Mouse (Mus musculus) liver, embryonic 12.5 days (tissue): ENCODE results near the gene Msrb3. TPM values are rescaled to one million over a fixed set of nuclear protein-coding genes. Genes with fewer than 3 reads are reported as not detected.

Experiments used
- ATAC-seq: fragments of 200-750 bp; cut with Nextera tagmentation; 2 replicates; pipeline ENCODE4 v1.8.0; 2017; ENCODE audit warnings: moderate number of reproducible peaks, mild to moderate bottlenecking, moderate library complexity
- H3K27ac ChIP-seq: fragments of 300-500 bp; sonication (generic); 2 replicates; pipeline ENCODE4 v1.5.1; 2016; ENCODE audit warnings: mild to moderate bottlenecking
- H3K27me3 ChIP-seq: fragments of 300-500 bp; sonication (generic); replicated peaks from 2 replicates; pipeline ENCODE4 v1.6.1; 2016; ENCODE audit warnings: mild to moderate bottlenecking, moderate library complexity
- H3K36me3 ChIP-seq: fragments of 300-500 bp; sonication (generic); 2 replicates; pipeline ENCODE4 v1.6.1; 2016; ENCODE audit warnings: mild to moderate bottlenecking, moderate library complexity
- H3K4me1 ChIP-seq: fragments of 300-500 bp; sonication (generic); 2 replicates; pipeline ENCODE4 v1.6.1; 2016
- H3K4me2 ChIP-seq: fragments of 300-500 bp; sonication (generic); 2 replicates; pipeline ENCODE4 v1.6.1; 2016; ENCODE audit warnings: mild to moderate bottlenecking, moderate library complexity
- H3K4me3 ChIP-seq: fragments of 300-500 bp; sonication (generic); 2 replicates; pipeline ENCODE4 v1.5.1; 2016; ENCODE audit warnings: mild to moderate bottlenecking, moderate library complexity
- H3K9ac ChIP-seq: fragments of 300-500 bp; sonication (generic); 2 replicates; pipeline ENCODE4 v1.6.1; 2016; ENCODE audit warnings: mild to moderate bottlenecking, moderate library complexity
- H3K9me3 ChIP-seq: fragments of 300-500 bp; sonication (generic); replicated peaks from 2 replicates; pipeline ENCODE4 v1.6.1; 2016; ENCODE audit warnings: mild to moderate bottlenecking, moderate library complexity
- WGBS: fragments of 180-500 bp; shearing (Covaris S2); methylation state at CpG from one replicate; pipeline ENCODE4 v1.1.7; 2016; ENCODE audit not compliant: insufficient replicate concordance; 5-methylcytosine and 5-hydroxymethylcytosine counted together
- polyA plus RNA-seq: library from polyadenylated mRNA; unstranded; fragments of >200 nt; fragmentation: Nextera tagmentation; extraction: Ambion mirVana; gene quantifications from 2 replicates; pipeline ENCODE4 v1.2.1, GENCODE M21; 2016

The Msrb3 gene
- polyA plus RNA-seq, 1 experiment from 2014 or later = 1.7 TPM

DNA sequence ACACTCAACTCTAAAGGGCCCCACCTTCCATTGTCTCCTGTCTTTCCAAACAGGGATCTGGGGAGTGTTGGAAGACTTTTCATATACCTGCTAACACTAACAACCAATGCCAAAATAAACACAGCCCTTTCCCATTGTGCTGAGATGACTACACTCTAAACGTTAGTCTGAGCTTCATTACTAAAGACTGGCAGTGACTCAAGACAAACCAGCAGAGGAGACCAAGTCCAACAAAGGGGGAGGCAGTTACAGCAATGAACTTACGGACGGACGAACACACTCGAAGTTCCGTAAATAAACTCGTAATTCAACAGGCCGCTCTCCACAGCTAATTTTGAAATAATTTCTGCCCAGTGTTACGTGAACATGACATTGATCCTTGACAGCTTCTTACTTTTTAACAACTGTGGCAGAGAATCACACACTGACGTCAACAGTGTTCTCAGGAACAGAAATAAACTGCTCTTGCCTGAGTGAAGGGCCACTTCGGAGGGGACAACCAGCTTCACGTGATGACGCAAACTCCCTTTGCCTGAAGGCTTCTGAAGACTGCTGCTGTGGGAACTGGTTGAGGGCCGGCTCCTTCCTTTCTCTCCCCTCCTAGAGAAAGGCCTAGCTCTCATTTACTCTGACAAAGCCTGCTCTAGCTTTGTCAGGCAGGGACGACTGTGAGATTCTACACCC, 16.2 kb upstream of the Msrb3 start:
- H3K27ac ChIP-seq = no peak overlapping the region

DNA sequence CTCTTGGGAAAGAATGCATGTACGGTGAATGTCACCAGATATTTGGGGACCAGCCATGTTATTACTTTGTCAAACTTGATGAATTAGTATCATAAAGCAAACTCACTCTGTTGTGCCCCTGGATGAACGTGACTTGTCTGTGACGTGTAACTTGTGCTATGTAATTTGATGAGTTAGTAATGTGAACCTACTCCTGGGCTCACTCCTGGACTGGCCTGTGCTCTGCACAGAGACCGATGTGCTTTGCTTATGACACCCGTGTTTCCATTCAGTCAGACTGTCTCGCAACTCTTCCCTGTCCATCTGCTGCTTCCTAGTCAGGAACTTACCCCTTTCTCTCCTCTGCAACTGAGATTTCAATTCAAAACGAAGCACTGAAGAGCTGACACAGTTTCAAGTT, 15.4 kb upstream of the Msrb3 start:
- ATAC-seq = no peak

More for the DNA sequence above, 16.2 kb upstream of the Msrb3 start:
- no peaks in the 10 kb centered on the region for H3K27me3 ChIP-seq
- no peak overlapping the region for H3K4me2 ChIP-seq
- no peaks in the 10 kb centered on the region for H3K9me3 ChIP-seq
- H3K36me3 ChIP-seq = 0 out of 2 replicates have a peak, but pooled peaks cover 4% of the 10 kb centered on the region
- H3K4me1 ChIP-seq = no peaks in the 10 kb centered on the region
- no peak overlapping the region for H3K4me3 ChIP-seq
- ATAC-seq = no peak
- no peak overlapping the region for H3K9ac ChIP-seq
- WGBS = 78% methylated on average over 15 of the region's 15 CpGs

DNA sequence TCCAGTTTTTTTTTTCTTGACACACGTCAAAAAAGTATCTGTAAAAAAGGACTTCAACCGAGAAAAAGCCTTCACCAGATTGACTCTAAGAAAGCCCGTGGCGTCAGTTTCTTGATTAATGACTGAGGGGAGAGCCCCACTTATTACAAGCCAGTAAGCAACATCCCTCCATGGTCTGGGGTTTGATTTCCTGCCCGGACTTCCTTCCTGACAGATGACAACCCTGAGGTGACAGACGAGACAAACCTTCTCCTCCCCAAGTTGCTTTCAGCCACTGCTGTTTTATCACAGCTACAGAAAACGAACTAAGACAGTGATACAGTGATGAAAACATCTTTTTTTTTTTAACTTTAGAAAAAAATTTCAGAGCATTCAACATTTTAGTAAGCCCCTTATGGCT, 14.9 kb upstream of the Msrb3 start:
- no peak for ATAC-seq
- Histone ChIP-seq H3K27me3 (no peaks in the 10 kb centered on the region), H3K4me1 (no peaks in the 10 kb centered on the region), H3K9me3 (no peaks in the 10 kb centered on the region), H3K36me3 (no peaks in the 10 kb centered on the region), H3K9ac (no peak overlapping the region), H3K27ac (no peak overlapping the region), H3K4me3 (no peak overlapping the region), H3K4me2 (no peak overlapping the region)
- 45% methylated on average over 7 of the region's 7 CpGs for WGBS

More for the DNA sequence above, 15.4 kb upstream of the Msrb3 start:
- Histone ChIP-seq H3K36me3 (no peaks in the 10 kb centered on the region), H3K27me3 (no peaks in the 10 kb centered on the region), H3K27ac (no peak overlapping the region), H3K9ac (no peak overlapping the region), H3K4me3 (no peak overlapping the region), H3K9me3 (no peaks in the 10 kb centered on the region), H3K4me1 (no peaks in the 10 kb centered on the region), H3K4me2 (no peak overlapping the region)
- WGBS = 80% methylated on average over 7 of the region's 7 CpGs

DNA sequence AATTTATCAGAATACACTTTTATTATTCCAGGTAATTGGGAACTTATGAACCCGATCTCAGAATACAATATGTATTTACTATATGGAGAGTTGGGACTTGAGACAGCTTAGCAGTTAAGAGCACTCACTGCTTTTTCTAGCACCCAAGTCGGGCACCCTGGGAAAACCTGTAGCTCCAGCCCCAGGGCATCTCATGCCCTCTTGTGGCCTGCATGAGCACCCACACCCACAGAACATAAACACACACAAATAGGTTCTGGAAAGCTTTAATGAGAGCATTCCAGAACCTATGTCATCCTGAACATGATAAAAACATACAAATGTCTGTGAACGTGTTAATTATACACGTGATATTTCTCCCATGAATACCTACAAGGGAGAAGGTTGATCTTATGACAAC, 13.1 kb upstream of the Msrb3 start:
- Histone ChIP-seq H3K4me2 (no peak overlapping the region), H3K4me3 (no peak overlapping the region), H3K36me3 (no peaks in the 10 kb centered on the region), H3K9me3 (no peaks in the 10 kb centered on the region), H3K4me1 (no peaks in the 10 kb centered on the region), H3K9ac (no peak overlapping the region), H3K27ac (no peak overlapping the region), H3K27me3 (no peaks in the 10 kb centered on the region)
- WGBS = 74% methylated on average over 4 of the region's 4 CpGs
- ATAC-seq = no peak

DNA sequence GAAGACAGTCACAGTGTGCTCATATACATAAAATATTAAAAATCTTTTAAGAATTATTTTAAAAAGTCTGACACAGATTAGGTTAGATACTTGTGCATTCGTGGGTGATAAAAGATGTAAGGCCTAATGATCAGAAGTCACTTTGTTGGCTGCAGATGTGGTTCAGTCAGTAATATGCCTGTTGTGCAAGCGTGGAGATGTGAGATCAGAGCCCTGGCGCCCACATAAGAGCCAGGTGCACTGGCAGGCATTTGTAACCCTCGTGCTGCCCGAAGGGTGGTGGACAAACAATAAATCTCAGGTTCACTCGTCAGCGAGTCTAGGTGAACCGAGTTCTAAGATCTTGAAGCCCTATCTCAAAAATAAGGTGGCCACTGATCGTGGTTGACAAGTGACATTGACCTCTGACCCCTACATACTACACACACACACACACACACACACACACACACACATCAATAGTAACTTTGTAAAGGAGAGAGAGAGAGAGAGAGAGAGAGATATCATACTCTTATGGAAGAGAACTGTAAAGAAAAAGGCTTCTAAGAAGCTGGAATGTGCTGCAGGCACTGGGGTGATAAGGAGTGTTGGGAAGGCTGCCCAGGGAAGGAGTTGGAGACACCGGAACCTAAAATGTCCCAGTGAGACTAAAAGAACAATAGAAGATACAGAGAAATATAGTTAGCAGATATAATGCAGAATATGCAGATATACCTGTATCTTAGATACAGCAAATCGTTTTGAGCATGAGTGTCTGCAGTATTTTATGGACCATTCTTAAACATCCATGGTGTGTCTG, 10.1 kb upstream of the Msrb3 start:
- H3K4me2 ChIP-seq = no peak overlapping the region
- WGBS = 69% methylated on average over 11 of the region's 11 CpGs

DNA sequence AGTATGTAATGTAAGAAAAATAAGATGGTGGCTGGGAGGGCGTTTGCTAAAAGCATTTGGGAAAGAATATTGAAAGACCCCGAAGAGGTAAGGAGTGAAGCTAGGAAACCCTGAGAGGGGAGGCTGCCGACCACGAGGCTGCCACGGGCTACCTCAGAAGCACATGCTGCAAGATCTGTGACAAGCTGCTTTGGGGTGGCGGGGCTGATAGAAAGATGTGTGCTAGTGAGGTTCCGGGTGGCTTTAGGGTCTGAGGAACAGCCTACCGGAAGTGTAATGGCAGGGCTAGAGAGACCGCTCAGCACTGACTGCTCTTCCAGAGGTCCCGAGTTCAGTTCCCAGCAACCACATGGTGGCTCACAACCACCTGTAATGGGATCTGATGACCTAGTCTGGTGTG, 5.8 kb upstream of the Msrb3 start:
- H3K4me1 ChIP-seq = peaks cover 8% of the 10 kb centered on the region
- no peak overlapping the region for H3K9ac ChIP-seq
- H3K4me3 ChIP-seq = no peak overlapping the region
- no peaks in the 10 kb centered on the region for H3K36me3 ChIP-seq
- no peak overlapping the region for H3K27ac ChIP-seq
- H3K9me3 ChIP-seq = no peaks in the 10 kb centered on the region
- peaks cover 13% of the 10 kb centered on the region for H3K27me3 ChIP-seq
- ATAC-seq = no peak
- WGBS = 57% methylated on average over 10 of the region's 10 CpGs
- no peak overlapping the region for H3K4me2 ChIP-seq

More for the DNA sequence above, 10.1 kb upstream of the Msrb3 start:
- H3K27me3 ChIP-seq = no peaks in the 10 kb centered on the region
- H3K9ac ChIP-seq = no peak overlapping the region
- H3K9me3 ChIP-seq = no peaks in the 10 kb centered on the region
- ATAC-seq = no peak
- no peaks in the 10 kb centered on the region for H3K36me3 ChIP-seq
- H3K27ac ChIP-seq = no peak overlapping the region
- no peak overlapping the region for H3K4me3 ChIP-seq
- peaks cover under 1% of the 10 kb centered on the region for H3K4me1 ChIP-seq

DNA sequence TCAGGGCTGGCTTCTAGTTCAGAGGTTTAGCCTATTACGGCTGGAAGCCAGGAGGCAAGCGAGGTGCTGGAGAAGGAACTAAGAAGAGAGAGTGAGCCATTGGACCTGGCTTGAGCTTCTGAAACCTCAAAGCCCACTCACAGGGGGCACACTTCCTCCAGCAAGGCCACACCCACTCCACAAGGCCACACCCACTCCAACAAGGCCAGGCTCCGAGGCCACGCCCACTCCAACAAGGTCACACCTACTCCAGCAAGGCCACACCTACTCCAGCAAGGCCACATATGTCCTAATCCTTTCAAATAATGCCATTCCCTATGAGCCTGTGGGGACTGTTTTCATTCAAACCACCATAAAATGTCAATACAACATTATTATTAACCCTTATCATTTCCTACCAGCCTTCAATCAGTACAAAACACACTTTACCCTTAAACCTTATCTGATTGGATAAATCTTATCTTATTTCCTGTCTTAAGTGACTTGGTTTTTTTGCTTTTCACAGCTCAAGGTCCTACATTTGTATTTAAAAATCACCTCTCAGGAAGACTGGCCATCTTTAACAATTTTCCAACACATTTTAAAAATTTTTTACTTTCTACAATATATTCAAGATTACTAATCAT, 5.1 kb upstream of the Msrb3 start:
- Histone ChIP-seq H3K4me1 (peaks cover 12% of the 10 kb centered on the region), H3K36me3 (no peaks in the 10 kb centered on the region), H3K4me2 (no peak overlapping the region), H3K27me3 (peaks cover 20% of the 10 kb centered on the region), H3K4me3 (no peak overlapping the region), H3K9me3 (no peaks in the 10 kb centered on the region), H3K9ac (no peak overlapping the region), H3K27ac (no peak overlapping the region)
- ATAC-seq = 0 out of 2 replicates have a peak, but pooled peaks have one; percentile 51
- 51% methylated on average over 4 of the region's 4 CpGs for WGBS

DNA sequence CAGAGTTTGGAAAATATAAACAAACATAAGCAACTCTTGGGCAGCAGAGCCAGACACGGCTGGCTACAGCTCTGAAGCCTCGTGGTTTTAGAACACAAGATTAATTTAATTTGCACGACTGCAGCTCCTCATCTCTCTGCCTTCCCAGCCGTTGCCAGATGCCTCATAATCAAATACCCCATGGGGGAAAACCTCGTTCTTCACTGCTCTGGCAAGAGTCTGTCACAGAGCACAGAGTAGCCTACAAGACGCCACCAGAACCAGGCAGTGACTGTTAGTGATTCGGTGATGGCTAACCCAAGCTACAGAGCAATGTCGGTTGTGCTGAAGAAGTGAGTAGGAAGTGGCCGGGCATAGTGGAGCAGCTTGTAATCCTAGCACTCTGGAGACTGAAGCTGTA, 2.8 kb upstream of the Msrb3 start:
- H3K9ac ChIP-seq = no peak overlapping the region
- no peaks in the 10 kb centered on the region for H3K9me3 ChIP-seq
- H3K4me3 ChIP-seq = no peak overlapping the region
- H3K36me3 ChIP-seq = no peaks in the 10 kb centered on the region
- H3K4me1 ChIP-seq = peaks cover 27% of the 10 kb centered on the region
- no peak overlapping the region for H3K4me2 ChIP-seq
- WGBS = 60% methylated on average over 9 of the region's 9 CpGs
- peaks cover 41% of the 10 kb centered on the region for H3K27me3 ChIP-seq
- ATAC-seq = no peak
- H3K27ac ChIP-seq = no peak overlapping the region

DNA sequence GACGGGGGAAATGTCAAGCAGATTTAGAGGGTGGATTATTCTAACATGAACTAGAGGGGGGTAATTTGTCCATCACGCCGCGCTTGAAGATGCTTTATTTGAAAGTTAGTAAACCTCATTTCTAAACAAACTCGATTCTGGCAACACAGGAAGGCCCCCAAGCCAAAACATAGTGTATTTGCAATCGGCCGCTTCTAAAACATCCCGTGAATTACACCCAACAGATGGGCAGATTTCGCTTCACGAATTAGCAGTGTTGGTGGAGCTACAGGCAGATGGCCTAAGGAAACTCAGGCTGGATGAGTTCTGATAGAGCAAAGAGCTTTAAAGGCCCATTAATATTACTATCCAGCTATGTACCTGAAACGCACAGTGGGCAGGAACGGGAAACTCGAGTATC, 1.2 kb upstream of the Msrb3 start:
- no peak overlapping the region for H3K4me3 ChIP-seq
- 61% methylated on average over 13 of the region's 13 CpGs for WGBS
- H3K27me3 ChIP-seq = peaks cover 44% of the 10 kb centered on the region
- H3K27ac ChIP-seq = no peak overlapping the region
- ATAC-seq = no peak
- H3K4me2 ChIP-seq = no peak overlapping the region
- H3K4me1 ChIP-seq = peaks cover 35% of the 10 kb centered on the region
- H3K9ac ChIP-seq = no peak overlapping the region
- no peaks in the 10 kb centered on the region for H3K9me3 ChIP-seq
- no peaks in the 10 kb centered on the region for H3K36me3 ChIP-seq

DNA sequence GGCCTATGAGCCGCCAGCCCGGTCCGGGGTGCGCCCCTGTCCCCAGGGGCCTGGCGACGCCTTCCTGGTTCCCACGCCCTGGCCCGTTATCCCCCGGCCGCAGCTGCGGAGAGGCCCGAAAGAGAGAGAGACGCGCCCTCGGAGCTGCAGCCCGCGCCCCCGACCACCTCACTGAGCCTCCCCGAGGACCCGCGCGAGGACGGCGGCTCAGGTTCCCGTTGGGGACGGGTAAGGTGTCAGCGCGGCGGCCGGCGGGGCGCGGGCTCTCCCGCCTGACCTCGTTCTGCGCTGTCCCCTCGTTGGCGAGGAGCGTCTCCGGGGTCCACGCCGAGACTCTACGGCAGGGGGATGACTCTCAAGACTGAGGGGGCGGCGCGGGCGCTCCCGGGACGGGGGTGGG, 544 bp downstream of the Msrb3 start:
- WGBS = 2% methylated on average over 43 of the region's 49 CpGs
- ATAC-seq = peak; percentile 16; the same call in 1 of the 2 replicates
- Histone ChIP-seq H3K4me3 (peak overlapping the region; percentile 58), H3K27ac (no peak overlapping the region), H3K9me3 (no peaks in the 10 kb centered on the region), H3K36me3 (no peaks in the 10 kb centered on the region), H3K4me1 (peaks cover 41% of the 10 kb centered on the region), H3K27me3 (peaks cover 44% of the 10 kb centered on the region), H3K9ac (peak overlapping the region; percentile 46), H3K4me2 (peak overlapping the region; percentile 80)

DNA sequence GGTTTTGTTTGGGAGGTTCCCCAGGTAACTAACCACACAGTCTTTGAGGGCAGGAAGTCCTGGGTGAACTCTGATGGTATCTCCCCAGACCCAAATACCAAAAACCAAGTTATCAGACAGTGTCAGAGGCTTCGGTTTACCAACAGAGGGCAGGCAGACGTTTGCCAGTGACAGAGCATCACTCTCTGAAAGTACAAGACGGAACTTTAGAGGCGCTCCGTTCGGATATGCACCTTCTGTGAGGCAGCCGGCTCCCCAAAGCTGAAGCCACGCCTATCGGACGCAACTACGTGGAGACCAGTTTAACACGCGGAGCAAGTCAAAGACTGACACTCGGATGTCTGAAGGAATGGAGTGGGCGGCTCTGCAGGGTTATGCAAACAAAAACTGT, 3.0 kb downstream of the Msrb3 start:
- Histone ChIP-seq H3K4me3 (no peak overlapping the region; the same call in 1 of the 2 replicates), H3K4me2 (peak overlapping the region; percentile 37), H3K9me3 (no peaks in the 10 kb centered on the region), H3K27ac (no peak overlapping the region), H3K36me3 (no peaks in the 10 kb centered on the region), H3K9ac (no peak overlapping the region), H3K4me1 (peaks cover 39% of the 10 kb centered on the region), H3K27me3 (peaks cover 43% of the 10 kb centered on the region)
- 6% methylated on average over 15 of the region's 15 CpGs for WGBS
- ATAC-seq = peak; percentile 31; the same call in 1 of the 2 replicates
